Mouse (Mus musculus) limb, embryonic 15.5 days (tissue): ENCODE measurements at regions not wholly inside any gene's neighbourhood (a gene's known extent, or its start where the extent isn't known, plus 50 kb on each side); places are given as distances from the start of the nearest gene placed in this dataset.
A peak's percentile ranks its signal among the peaks of the same experiment; 100 is the strongest.

Experiments
- ATAC-seq: fragments of 200-750 bp; cut with Nextera tagmentation; 2 replicates; pipeline ENCODE4 v1.8.0; 2017; ENCODE audit warnings: low read depth, moderate TSS enrichment; ENCODE audit not compliant: insufficient number of reproducible peaks, low FRiP score, low TSS enrichment
- H3K27ac ChIP-seq: fragments of 300-500 bp; sonication (generic); 2 replicates; pipeline ENCODE4 v1.5.1; 2015; ENCODE audit warnings: moderate library complexity, mild to moderate bottlenecking, inconsistent platforms
- H3K27me3 ChIP-seq: fragments of 300-500 bp; sonication (generic); 2 replicates; pipeline ENCODE4 v1.6.1; 2015; ENCODE audit warnings: inconsistent platforms
- H3K36me3 ChIP-seq: fragments of 300-500 bp; sonication (generic); 2 replicates; pipeline ENCODE4 v1.6.1; 2015; ENCODE audit warnings: inconsistent platforms
- H3K4me1 ChIP-seq: fragments of 300-500 bp; sonication (generic); 2 replicates; pipeline ENCODE4 v1.6.1; 2015; ENCODE audit warnings: inconsistent platforms
- H3K4me2 ChIP-seq: fragments of 300-500 bp; sonication (generic); 2 replicates; pipeline ENCODE4 v1.6.1; 2015; ENCODE audit warnings: mild to moderate bottlenecking, inconsistent platforms
- H3K4me3 ChIP-seq: fragments of 300-500 bp; sonication (generic); 2 replicates; pipeline ENCODE4 v1.5.1; 2015; ENCODE audit warnings: mild to moderate bottlenecking, inconsistent platforms
- H3K9ac ChIP-seq: fragments of 300-500 bp; sonication (generic); 2 replicates; pipeline ENCODE4 v1.6.1; 2015; ENCODE audit warnings: inconsistent platforms
- H3K9me3 ChIP-seq: fragments of 300-500 bp; sonication (generic); 2 replicates; pipeline ENCODE4 v1.6.1; 2016; ENCODE audit warnings: inconsistent platforms
- WGBS: fragments of 180-500 bp; shearing (Covaris S2); methylation state at CpG from one replicate; pipeline ENCODE4 v1.1.7; 2015; 5-methylcytosine and 5-hydroxymethylcytosine counted together

- no peak overlapping the region for H3K4me3 ChIP-seq
- H3K4me2 ChIP-seq, result no peak overlapping the region
- no peak overlapping the region for H3K9ac ChIP-seq
- H3K36me3 ChIP-seq, result no peaks in the 10 kb centered on the region
- WGBS, result 73% methylated on average over 2 of the region's 2 CpGs
- H3K4me1 ChIP-seq, result no peaks in the 10 kb centered on the region
- peaks cover 12% of the 10 kb centered on the region for H3K27me3 ChIP-seq
- no peak for ATAC-seq
- no peaks in the 10 kb centered on the region for H3K9me3 ChIP-seq
- no peak overlapping the region for H3K27ac ChIP-seq
These were observed 317.1 kb downstream of the Matn1 start for GRCm38 (mm10) chr4:131261236-131261635.

DNA sequence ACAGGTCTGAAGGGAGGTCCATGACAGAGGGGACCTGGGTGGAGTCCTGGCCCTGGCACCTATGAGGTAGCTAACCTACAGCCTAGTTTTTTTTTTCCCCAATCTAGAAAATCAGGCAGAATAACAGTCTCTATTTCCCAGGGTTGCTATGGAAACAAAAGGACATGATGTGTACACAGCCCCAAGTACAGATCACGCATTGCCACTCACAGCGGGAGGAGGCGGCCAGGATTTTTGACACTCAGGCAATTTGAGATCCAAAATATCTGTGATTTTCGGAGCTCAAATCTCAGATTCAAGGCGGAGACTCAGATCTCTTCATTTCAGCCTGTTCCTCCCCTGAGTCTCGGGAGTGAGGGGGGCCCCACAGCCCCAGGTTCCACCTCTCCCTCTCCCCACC lies 318.7 kb downstream of the Matn1 start:
- whole genome bisulfite sequencing, result 72% methylated on average over 6 of the region's 6 CpGs

DNA sequence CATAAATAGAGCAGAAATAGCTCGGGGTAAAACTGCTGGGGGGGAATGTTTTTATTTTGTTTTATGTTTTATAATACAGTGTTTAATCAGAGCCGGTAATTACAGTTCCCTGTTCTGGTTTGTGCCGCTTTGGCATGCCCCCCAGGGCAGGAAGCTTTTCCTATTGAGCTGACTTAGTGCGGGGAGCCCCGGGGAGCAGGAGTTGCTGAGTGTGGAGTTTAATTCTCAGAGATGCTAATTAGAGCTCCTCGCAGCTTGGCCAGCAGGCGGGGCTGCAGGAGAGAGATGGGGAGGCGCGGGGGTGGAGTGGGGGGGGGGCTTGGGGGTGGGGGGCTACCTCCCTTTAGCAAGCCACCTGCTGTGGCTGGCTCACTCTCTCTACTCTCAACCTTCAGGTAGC lies 322.6 kb downstream of the Matn1 start:
- H3K27me3 ChIP-seq, result peaks cover 19% of the 10 kb centered on the region
- no peak overlapping the region for H3K4me3 ChIP-seq
- no peak overlapping the region for H3K4me2 ChIP-seq
- 4% methylated on average over 9 of the region's 9 CpGs for WGBS
- H3K9ac ChIP-seq, result no peak overlapping the region
- H3K9me3 ChIP-seq, result no peaks in the 10 kb centered on the region
- H3K27ac ChIP-seq, result no peak overlapping the region
- no peaks in the 10 kb centered on the region for H3K36me3 ChIP-seq
- H3K4me1 ChIP-seq, result peaks cover 8% of the 10 kb centered on the region; the same call in 1 of the 2 replicates
- ATAC-seq, result no peak

More for the DNA sequence above, 318.7 kb downstream of the Matn1 start:
- Histone ChIP-seq H3K27ac (no peak overlapping the region), H3K27me3 (peaks cover 12% of the 10 kb centered on the region), H3K4me1 (peaks cover 8% of the 10 kb centered on the region; the same call in 1 of the 2 replicates), H3K36me3 (no peaks in the 10 kb centered on the region), H3K4me3 (no peak overlapping the region), H3K9ac (no peak overlapping the region), H3K9me3 (no peaks in the 10 kb centered on the region), H3K4me2 (no peak overlapping the region)
- no peak for ATAC-seq

- Histone ChIP-seq H3K36me3 (no peaks in the 10 kb centered on the region), H3K4me2 (no peak overlapping the region), H3K27me3 (peaks cover 19% of the 10 kb centered on the region), H3K9me3 (no peaks in the 10 kb centered on the region), H3K27ac (no peak overlapping the region), H3K4me3 (no peak overlapping the region), H3K4me1 (peaks cover 8% of the 10 kb centered on the region; the same call in 1 of the 2 replicates), H3K9ac (no peak overlapping the region)
- ATAC-seq, result no peak
- 44% methylated on average over 10 of the region's 10 CpGs for WGBS
These were observed 323.6 kb downstream of the Matn1 start for GRCm38 (mm10) chr4:131267760-131268159.

GRCm38 (mm10) chr4:131270192-131270591 lies 326.0 kb downstream of the Matn1 start:
- Histone ChIP-seq H3K27me3 (peaks cover 13% of the 10 kb centered on the region; the same call in 1 of the 2 replicates), H3K9me3 (no peaks in the 10 kb centered on the region), H3K4me1 (peaks cover 8% of the 10 kb centered on the region; the same call in 1 of the 2 replicates), H3K4me2 (no peak overlapping the region), H3K4me3 (no peak overlapping the region), H3K27ac (no peak overlapping the region), H3K36me3 (no peaks in the 10 kb centered on the region), H3K9ac (no peak overlapping the region)
- 0 out of 2 replicates have a peak, but pooled peaks have one; percentile 11 for ATAC-seq
- WGBS, result 22% methylated on average over 7 of the region's 7 CpGs

DNA sequence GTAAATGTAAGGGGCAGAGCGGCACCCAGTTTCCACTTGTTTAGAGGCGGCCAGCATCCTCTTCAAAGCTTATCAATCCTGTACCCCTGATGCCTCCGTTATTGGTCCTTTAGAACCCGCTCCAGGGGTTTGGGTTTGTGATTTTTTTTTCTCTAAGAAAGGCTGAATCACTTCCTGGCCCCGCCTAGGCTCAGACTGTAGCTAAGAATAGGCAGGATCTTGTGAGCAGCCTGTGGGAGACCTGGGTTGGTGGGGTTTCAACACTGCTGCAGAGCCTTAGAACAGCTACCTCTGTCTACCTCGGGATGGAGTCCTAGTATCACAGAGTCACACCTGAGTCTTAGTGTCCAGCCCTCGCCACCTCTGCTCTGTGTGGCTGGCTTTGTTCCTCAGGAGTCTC lies 327.9 kb downstream of the Matn1 start:
- Histone ChIP-seq H3K9ac (no peak overlapping the region), H3K9me3 (no peaks in the 10 kb centered on the region), H3K4me3 (no peak overlapping the region), H3K36me3 (no peaks in the 10 kb centered on the region), H3K27me3 (peaks cover 6% of the 10 kb centered on the region; the same call in 1 of the 2 replicates), H3K4me1 (peaks cover 6% of the 10 kb centered on the region; the same call in 1 of the 2 replicates), H3K4me2 (no peak overlapping the region), H3K27ac (no peak overlapping the region)
- 70% methylated on average over 7 of the region's 7 CpGs for WGBS
- ATAC-seq, result no peak

- H3K9ac ChIP-seq, result no peak overlapping the region
- 43% methylated on average over 2 of the region's 2 CpGs for WGBS
- H3K36me3 ChIP-seq, result no peaks in the 10 kb centered on the region
- no peak for ATAC-seq
- no peak overlapping the region for H3K27ac ChIP-seq
- H3K9me3 ChIP-seq, result no peaks in the 10 kb centered on the region
- no peak overlapping the region for H3K4me3 ChIP-seq
- H3K4me2 ChIP-seq, result no peak overlapping the region
- no peaks in the 10 kb centered on the region for H3K27me3 ChIP-seq
- peaks cover 5% of the 10 kb centered on the region; the same call in 1 of the 2 replicates for H3K4me1 ChIP-seq
These were observed 349.4 kb downstream of the Matn1 start for GRCm38 (mm10) chr4:131293560-131293959.

GRCm38 (mm10) chr4:131298011-131298674 lies 354.0 kb downstream of the Matn1 start:
- ATAC-seq, result no peak
- H3K9me3 ChIP-seq, result no peaks in the 10 kb centered on the region
- no peaks in the 10 kb centered on the region for H3K27me3 ChIP-seq
- H3K36me3 ChIP-seq, result no peaks in the 10 kb centered on the region
- WGBS, result 70% methylated on average over 14 of the region's 14 CpGs
- H3K9ac ChIP-seq, result no peak overlapping the region
- H3K4me3 ChIP-seq, result no peak overlapping the region
- H3K4me2 ChIP-seq, result no peak overlapping the region
- peaks cover 5% of the 10 kb centered on the region; the same call in 1 of the 2 replicates for H3K4me1 ChIP-seq
- H3K27ac ChIP-seq, result no peak overlapping the region

DNA sequence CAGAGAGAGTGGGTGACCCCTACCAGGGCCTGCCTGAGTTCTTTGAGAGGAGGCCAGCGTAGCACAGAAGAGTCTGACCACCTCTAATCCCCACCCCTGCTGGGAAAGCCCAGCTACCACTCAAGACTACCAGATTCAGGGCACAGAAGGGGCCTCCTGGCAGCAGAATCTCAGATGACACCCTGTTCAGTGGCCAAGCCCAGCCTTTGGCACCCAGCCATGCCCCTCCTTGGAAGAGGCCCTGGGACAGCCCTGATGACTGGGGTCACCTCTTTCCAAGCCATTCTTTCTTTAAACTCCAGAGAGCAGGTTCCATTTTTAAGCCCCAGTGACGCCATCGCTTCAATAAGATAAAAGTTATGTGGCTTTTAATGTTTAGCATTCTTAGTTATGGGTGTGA lies 359.8 kb downstream of the Matn1 start:
- ATAC-seq, result no peak
- no peaks in the 10 kb centered on the region for H3K27me3 ChIP-seq
- WGBS, result 76% methylated on average over 3 of the region's 3 CpGs
- no peak overlapping the region for H3K4me3 ChIP-seq
- H3K4me1 ChIP-seq, result 0 out of 2 replicates have a peak, but pooled peaks cover 4% of the 10 kb centered on the region
- H3K27ac ChIP-seq, result no peak overlapping the region
- no peaks in the 10 kb centered on the region for H3K36me3 ChIP-seq
- H3K9me3 ChIP-seq, result no peaks in the 10 kb centered on the region
- H3K9ac ChIP-seq, result no peak overlapping the region
- no peak overlapping the region for H3K4me2 ChIP-seq

DNA sequence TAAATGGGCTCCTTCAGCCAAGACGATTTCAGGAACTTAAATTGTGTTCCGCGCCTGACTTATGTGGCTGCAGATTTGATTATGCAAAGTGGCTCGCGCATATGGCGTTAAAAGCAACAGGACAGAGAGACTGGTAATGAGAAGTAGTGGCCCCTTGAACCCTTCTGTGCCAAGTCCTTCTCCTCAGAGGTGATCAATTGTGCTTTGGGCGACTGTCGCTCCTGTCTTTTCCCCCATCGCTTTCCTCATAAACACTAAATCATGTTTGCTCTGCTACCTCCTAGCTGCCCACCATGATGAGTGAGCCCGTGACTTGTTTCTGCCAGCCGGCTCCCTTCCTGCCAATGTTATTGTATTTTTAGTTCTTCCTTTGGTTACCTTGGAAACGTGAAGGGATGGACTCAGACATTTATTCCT lies 360.2 kb downstream of the Matn1 start:
- H3K9ac ChIP-seq, result no peak overlapping the region
- no peak for ATAC-seq

GRCm38 (mm10) chr4:131314231-131314630 lies 370.0 kb downstream of the Matn1 start:
- no peak for ATAC-seq
- Histone ChIP-seq H3K27ac (no peak overlapping the region), H3K4me2 (no peak overlapping the region), H3K4me3 (no peak overlapping the region), H3K27me3 (no peaks in the 10 kb centered on the region), H3K4me1 (no peaks in the 10 kb centered on the region), H3K9ac (no peak overlapping the region), H3K36me3 (no peaks in the 10 kb centered on the region), H3K9me3 (no peaks in the 10 kb centered on the region)
- 73% methylated on average over 3 of the region's 3 CpGs for WGBS

More for the DNA sequence above, 360.2 kb downstream of the Matn1 start:
- H3K4me3 ChIP-seq, result no peak overlapping the region
- no peaks in the 10 kb centered on the region for H3K9me3 ChIP-seq
- WGBS, result 80% methylated on average over 12 of the region's 12 CpGs
- H3K36me3 ChIP-seq, result no peaks in the 10 kb centered on the region
- H3K4me1 ChIP-seq, result 0 out of 2 replicates have a peak, but pooled peaks cover 4% of the 10 kb centered on the region
- no peak overlapping the region for H3K4me2 ChIP-seq
- no peak overlapping the region for H3K27ac ChIP-seq
- H3K27me3 ChIP-seq, result no peaks in the 10 kb centered on the region

DNA sequence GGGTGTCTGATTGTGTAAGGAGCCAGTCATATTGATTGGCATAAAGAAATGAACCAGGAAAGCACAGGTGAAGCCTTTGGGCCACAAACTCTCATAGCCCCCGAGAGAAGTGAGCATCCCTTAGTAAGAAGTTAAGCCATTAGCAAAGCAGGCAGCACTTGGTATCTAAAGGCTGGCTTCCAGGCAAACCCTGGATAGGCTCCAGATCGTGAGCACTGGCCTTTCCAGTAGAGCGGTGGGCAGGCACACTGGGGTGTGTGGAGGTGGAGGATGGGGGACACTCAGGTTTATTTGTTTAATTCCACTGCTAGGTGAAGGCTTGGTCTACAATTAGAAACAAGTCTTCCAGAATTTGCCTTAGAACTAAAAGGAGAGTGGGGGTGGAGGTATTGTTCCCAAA lies 371.9 kb downstream of the Matn1 start:
- 68% methylated on average over 3 of the region's 3 CpGs for WGBS
- Histone ChIP-seq H3K27ac (no peak overlapping the region), H3K4me3 (no peak overlapping the region), H3K27me3 (no peaks in the 10 kb centered on the region), H3K4me1 (no peaks in the 10 kb centered on the region), H3K36me3 (no peaks in the 10 kb centered on the region), H3K4me2 (no peak overlapping the region), H3K9me3 (no peaks in the 10 kb centered on the region), H3K9ac (no peak overlapping the region)
- ATAC-seq, result no peak
